25 mouse cellular contexts compared by ENCODE assay signal in the genomic region with DNA sequence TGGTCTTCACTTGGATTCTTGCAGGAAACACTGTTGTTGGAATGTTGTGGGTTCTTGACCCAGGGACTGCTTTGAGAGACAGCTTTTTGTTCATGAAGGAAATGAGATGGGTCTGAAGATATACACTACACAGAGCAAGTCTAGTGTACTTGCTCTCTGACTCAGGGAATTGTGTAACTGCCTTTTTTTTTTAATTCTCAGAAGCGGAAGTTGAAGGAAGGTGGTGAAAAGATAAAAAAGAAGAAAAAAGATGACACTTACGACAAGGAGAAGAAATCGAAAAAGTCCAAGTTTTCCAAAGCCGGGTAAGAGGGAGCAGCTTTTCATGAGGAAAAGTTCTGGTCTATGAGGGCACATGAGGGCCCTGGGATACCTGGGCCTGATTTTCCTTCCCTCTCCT. TPM values are rescaled to one million over a fixed set of nuclear protein-coding genes. Genes with fewer than 3 reads are reported as not detected.
DNase-seq lines count a peak whose midpoint lies in the region; ATAC-seq and TF ChIP-seq lines count a peak whose summit lies in the region.
"Had no signal": no experiment of that assay in that cellular context is flagged by ENCODE, and none has a peak within 500 bp of the region (broad histone marks: within the 10 kb centered on the region; RNA-seq: fewer than 3 reads in every experiment).

No protein-coding gene starts in this region.

- 94% methylated on average over 4 of the region's 4 CpGs for WGBS in hindbrain, embryonic 10.5 days

- peaks cover 0 to 10% of the 10 kb centered on the region in 2 experiments; a peak in 2 of 4 replicates for H3K4me1 ChIP-seq in MEL (ENCODE audit: control insufficient read depth in 1 of 2, insufficient read depth in 2 of 2, low read length in 2 of 2)
- no peaks in the 10 kb centered on the region for H3K4me1 ChIP-seq in hindbrain, embryonic 10.5 days (replicated peaks)
- H3K4me1 ChIP-seq: embryonic facial prominence, embryonic 13.5 days; embryonic facial prominence, embryonic 15.5 days; forebrain, embryonic 10.5 days; forebrain, embryonic 12.5 days had no signal

- ATAC-seq in megakaryocyte, adult 5-6 weeks (ENCODE audit: poor library complexity, severe bottlenecking): 0 out of 2 replicates have a peak, but pooled peaks have one; percentile 49
- ATAC-seq: activated CD4-positive, CD25-positive, alpha-beta regulatory T cell, adult 4 months; forebrain, embryonic 14.5 days; forebrain, embryonic 16.5 days; Patski had no signal

- H3K9ac ChIP-seq in MEL (ENCODE audit: control insufficient read depth, low read depth, low read length, poor library complexity, severe bottlenecking): no peak overlapping the region
- H3K9ac ChIP-seq: embryonic facial prominence, embryonic 13.5 days; embryonic facial prominence, embryonic 15.5 days; forebrain, embryonic 12.5 days had no signal

- peak; percentile 79 to 86 for TF ChIP-seq EP300 in MEL (IDR thresholded peaks at IDR 0.05; ENCODE audit: low read depth in 1 of 2, low read length in 2 of 2)

- TF ChIP-seq RAD21 in MEL (IDR thresholded peaks at IDR 0.05; ENCODE audit: low read depth, low read length): no peak

- H3K9me3 ChIP-seq in MEL (replicated peaks; ENCODE audit: insufficient read depth, low read length): no peaks in the 10 kb centered on the region
- no peaks in the 10 kb centered on the region for H3K9me3 ChIP-seq in hindbrain, embryonic 10.5 days
- H3K9me3 ChIP-seq: embryonic facial prominence, embryonic 13.5 days; embryonic facial prominence, embryonic 15.5 days; forebrain, embryonic 10.5 days; forebrain, embryonic 12.5 days had no signal

- H3K27ac ChIP-seq in MEL (ENCODE audit: control insufficient read depth, low read depth, low read length): peak overlapping the region; percentile 75
- no peak overlapping the region for H3K27ac ChIP-seq in hindbrain, embryonic 10.5 days
- H3K27ac ChIP-seq: embryonic facial prominence, embryonic 13.5 days; embryonic facial prominence, embryonic 15.5 days; forebrain, embryonic 10.5 days; forebrain, embryonic 12.5 days had no signal

- no peak for TF ChIP-seq CTCF in MEL (IDR thresholded peaks at IDR 0.05 in 2 of 3, conservative IDR thresholded peaks at IDR 0.05 in 1 of 3; ENCODE audit: control insufficient read depth in 1 of 3, insufficient read depth in 1 of 3, low read depth in 2 of 3, low read length in 3 of 3, poor library complexity in 1 of 3, severe bottlenecking in 1 of 3)

- H3K79me2 ChIP-seq in MEL (ENCODE audit: control insufficient read depth, insufficient read depth, low read length, poor library complexity): peaks cover 2% of the 10 kb centered on the region; the same call in 1 of the 2 replicates

- H3K4me3 ChIP-seq in MEL (ENCODE audit: control insufficient read depth in 1 of 2, insufficient read depth in 1 of 2, low read depth in 2 of 2, low read length in 2 of 2): no peak overlapping the region
- H3K4me3 ChIP-seq in hindbrain, embryonic 10.5 days: no peak overlapping the region
- H3K4me3 ChIP-seq: embryonic facial prominence, embryonic 13.5 days; embryonic facial prominence, embryonic 15.5 days; erythroblast, embryonic 14.5 days; forebrain, embryonic 10.5 days; forebrain, embryonic 12.5 days had no signal

- DNase-seq in 416B (ENCODE audit: low read depth) (peak; percentile 75), MEL (ENCODE audit: low read depth, low spot score) (peak; percentile 66)
- DNase-seq in hindbrain, embryonic 10.5 days (ENCODE audit: low spot score): no peak
- no peak for DNase-seq in Muller cell, postnatal 12 days (ENCODE audit: inconsistent ontology term)
- DNase-seq: adrenal gland, adult 8-10 months; adrenal gland, postnatal 14 days; adrenal gland, postnatal 36 days; cerebellum, adult 11-12 months; cerebellum, adult 2 months; cerebellum, adult 9-10 months; cerebellum, postnatal 10 days; cerebellum, postnatal 25 days; embryo, embryonic 11 days had no signal

- no peak for TF ChIP-seq POLR2A in MEL (IDR thresholded peaks at IDR 0.05; ENCODE audit: control insufficient read depth in 1 of 2, insufficient read depth in 1 of 2, low read depth in 1 of 2, low read length in 2 of 2, poor library complexity in 1 of 2)

- no peaks in the 10 kb centered on the region for H3K27me3 ChIP-seq in MEL (ENCODE audit: control insufficient read depth in 1 of 2, insufficient read depth in 2 of 2, low read length in 2 of 2)
- H3K27me3 ChIP-seq in hindbrain, embryonic 10.5 days (ENCODE audit: insufficient read depth, poor library complexity, severe bottlenecking): no peaks in the 10 kb centered on the region
- H3K27me3 ChIP-seq: embryonic facial prominence, embryonic 13.5 days; embryonic facial prominence, embryonic 15.5 days; forebrain, embryonic 12.5 days; Patski had no signal

- H3K36me3 ChIP-seq in MEL (ENCODE audit: control insufficient read depth in 1 of 2, insufficient read depth in 2 of 2, low read length in 2 of 2): peaks cover 21 to 41% of the 10 kb centered on the region in 2 experiments
- H3K36me3 ChIP-seq in hindbrain, embryonic 10.5 days: peaks cover 91% of the 10 kb centered on the region

TF ChIP-seq in MEL, 35 proteins besides CTCF, POLR2A, EP300 and RAD21:
- TF ChIP-seq ETS1 (IDR thresholded peaks at IDR 0.05; ENCODE audit: low read depth, low read length) (peak; percentile 51; the same call in 1 of the 2 replicates), POLR2AphosphoS5 (IDR thresholded peaks at IDR 0.05; ENCODE audit: borderline replicate concordance, low read depth, low read length) (no peak), RCOR1 (IDR thresholded peaks at IDR 0.05; ENCODE audit: low read depth, low read length) (peak; percentile 49), TCF12 (IDR thresholded peaks at IDR 0.05; ENCODE audit: low read depth, low read length) (peak; percentile 49; the same call in 1 of the 2 replicates), TAL1 (IDR thresholded peaks at IDR 0.05; ENCODE audit: low read length) (0 out of 2 replicates have a peak, but pooled peaks have one; percentile 20), JUND (IDR thresholded peaks at IDR 0.05; ENCODE audit: low read depth, low read length) (0 out of 2 replicates have a peak, but pooled peaks have one; percentile 42), GATA1 (IDR thresholded peaks at IDR 0.05; ENCODE audit: low read depth, low read length) (peak; percentile 78), UBTF (IDR thresholded peaks at IDR 0.05; ENCODE audit: borderline replicate concordance, insufficient read depth, low read depth, low read length) (no peak), SIN3A (IDR thresholded peaks at IDR 0.05; ENCODE audit: low read length) (peak; percentile 56), ZNF384 (IDR thresholded peaks at IDR 0.05; ENCODE audit: low read depth, low read length) (peak; percentile 96), USF2 (IDR thresholded peaks at IDR 0.05; ENCODE audit: borderline replicate concordance in 1 of 2, insufficient read depth in 1 of 2, low read depth in 1 of 2, low read length in 2 of 2) (no peak)

RNA-seq across cellular contexts. Expression of gene Ubn1, which starts 13.6 kb away (rescaled TPM):
- total RNA-seq in MEL (2012; rRNA removed): 14.9 and 18.1 TPM in 2 replicates
- polyA plus RNA-seq in MEL (2012; ENCODE audit: insufficient read depth in 1 of 2, insufficient read length in 2 of 2, low read depth in 1 of 2, low replicate concordance in 2 of 2, missing spikeins in 1 of 2): 10 to 100 TPM; 24.9 to 34.5 TPM
- 25.7 and 28.0 TPM in 2 replicates for total RNA-seq in megakaryocyte, adult 5-6 weeks (2015)
- total RNA-seq in megakaryocyte, adult 5-6 weeks (2017): 39.5 and 52.6 TPM in 2 replicates
- polyA plus RNA-seq in hindbrain, embryonic 10.5 days (2016; fragmentation: Nextera tagmentation; extraction: Ambion mirVana): 17.8 TPM in 2 replicates

RNA-seq across cellular contexts. Expression of gene Glyr1, which starts 13.8 kb away (rescaled TPM):
- total RNA-seq in MEL (2012; rRNA removed): 63.6 and 68.7 TPM in 2 replicates
- polyA plus RNA-seq in MEL (2012; ENCODE audit: insufficient read depth in 1 of 2, insufficient read length in 2 of 2, low read depth in 1 of 2, low replicate concordance in 2 of 2, missing spikeins in 1 of 2): 100 to 1,000 TPM in 1 of 2 experiments, 10 to 100 TPM in 1; 44.8 to 103 TPM
- 66.7 and 69.8 TPM in 2 replicates for total RNA-seq in megakaryocyte, adult 5-6 weeks (2015)
- total RNA-seq in megakaryocyte, adult 5-6 weeks (2017): 100 and 112 TPM in 2 replicates
- 211 and 219 TPM in 2 replicates for polyA plus RNA-seq in hindbrain, embryonic 10.5 days (2016; fragmentation: Nextera tagmentation; extraction: Ambion mirVana)

RNA-seq across cellular contexts. Expression of gene Rogdi, which starts 50.1 kb away (rescaled TPM):
- 1.7 and 1.9 TPM in 2 replicates for total RNA-seq in MEL (2012; rRNA removed)
- 10 to 100 TPM in 1 of 2 experiments, not detected in 1; 17.8 TPM for polyA plus RNA-seq in MEL (2012; ENCODE audit: insufficient read depth in 1 of 2, insufficient read length in 2 of 2, low read depth in 1 of 2, low replicate concordance in 2 of 2, missing spikeins in 1 of 2)
- total RNA-seq in megakaryocyte, adult 5-6 weeks (2015): 75.8 and 80.5 TPM in 2 replicates
- 28.1 and 38.9 TPM in 2 replicates for total RNA-seq in megakaryocyte, adult 5-6 weeks (2017)
- polyA plus RNA-seq in hindbrain, embryonic 10.5 days (2016; fragmentation: Nextera tagmentation; extraction: Ambion mirVana): 63.7 and 108 TPM in 2 replicates

RNA-seq across cellular contexts. Expression of gene Smim22, which starts 56.4 kb away (rescaled TPM):
- not detected in 2 replicates for total RNA-seq in MEL (2012; rRNA removed)
- not detected for polyA plus RNA-seq in MEL (2012; ENCODE audit: insufficient read depth in 1 of 2, insufficient read length in 2 of 2, low read depth in 1 of 2, low replicate concordance in 2 of 2, missing spikeins in 1 of 2)
- total RNA-seq in megakaryocyte, adult 5-6 weeks (2015): not detected in 2 replicates
- not detected in 2 replicates for total RNA-seq in megakaryocyte, adult 5-6 weeks (2017)
- 4.6 and 5.4 TPM in 2 replicates for polyA plus RNA-seq in hindbrain, embryonic 10.5 days (2016; fragmentation: Nextera tagmentation; extraction: Ambion mirVana)
- total RNA-seq: adrenal gland, adult 18-20 months; adrenal gland, adult 8-10 months; adrenal gland, postnatal 14 days; adrenal gland, postnatal 36 days had no signal
- polyA plus RNA-seq: activated CD4-positive, CD25-positive, alpha-beta regulatory T cell, adult 4 months; C2C12; erythroblast, embryonic 14.5 days; Patski had no signal

Comparison
In these comparisons a context has a peak if more than half of its experiments do, and no peak if none do; other contexts are left out.
1. DNase-seq: peak in 416B (single experiment) and MEL (single experiment); none in hindbrain, embryonic 10.5 days (single experiment) and Muller cell, postnatal 12 days (single experiment).
2. RNA of gene Rogdi, which starts 50.1 kb away (total RNA-seq): 28.1 to 80.5 TPM in megakaryocyte, adult 5-6 weeks; 1.7 to 1.9 TPM in MEL; every median in the first group is over 10 times any median in the second.